Mouse (Mus musculus) right cerebral cortex, postnatal 25 days (tissue): Measurements from ENCODE around the gene Msmb.
"Not testable (repeated sequence)": the region's sequence is repeated elsewhere in the genome, so short reads cannot be mapped to it uniquely, and the experiment has no call there.

Experiments
- DNase-seq: peaks from one replicate; pipeline ENCODE4 v3.0.0; 2022

The Msmb gene

GRCm38 (mm10) chr14:32179393-32180195, 37.8 kb downstream of the Msmb start:
- DNase-seq = no peak

DNA sequence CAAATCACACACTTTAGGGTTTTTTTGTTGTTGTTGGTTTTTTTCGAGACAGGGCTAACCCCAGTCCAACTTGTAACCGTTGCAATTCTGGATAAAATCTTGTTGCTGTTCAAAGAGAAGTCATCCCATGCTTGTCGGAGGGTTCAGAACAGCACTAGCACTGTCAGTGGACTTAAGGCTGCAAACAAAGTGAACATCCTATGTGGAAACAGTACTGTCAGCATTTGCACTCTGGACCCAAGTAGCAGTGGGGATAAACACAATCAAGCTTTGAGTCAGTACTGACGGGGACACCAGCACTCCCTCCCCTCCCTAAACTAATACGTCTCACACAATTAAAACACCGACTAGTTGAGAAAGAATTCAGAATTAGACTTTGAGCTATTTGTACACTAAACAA, 39.0 kb downstream of the Msmb start:
- no peak for DNase-seq

DNA sequence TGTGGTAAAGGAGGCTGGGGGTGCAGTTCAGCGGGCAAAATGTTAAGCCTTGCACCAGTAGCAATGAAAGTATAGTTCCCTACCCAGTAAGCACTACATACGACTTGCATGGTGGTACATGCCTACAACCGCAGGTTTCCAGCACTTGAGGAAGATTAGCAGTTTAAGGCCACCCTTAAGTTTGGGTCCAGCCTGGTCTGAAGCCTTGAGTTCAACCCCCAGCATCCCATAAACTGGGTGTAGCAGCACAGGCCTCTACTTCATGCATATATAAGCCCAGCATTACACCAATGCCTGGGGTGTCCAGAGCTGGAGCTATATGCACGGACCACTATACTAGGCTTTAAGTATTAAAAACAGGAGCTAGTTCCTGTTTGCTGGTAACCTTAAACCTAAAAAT, 42.0 kb downstream of the Msmb start:
- DNase-seq = no peak

- no peak for DNase-seq
Measured at GRCm38 (mm10) chr14:32190627-32191391, 49.0 kb downstream of the Msmb start.

- no peak for DNase-seq
Measured at GRCm38 (mm10) chr14:32191926-32192325, 50.1 kb downstream of the Msmb start.

- DNase-seq = no peak
Measured at GRCm38 (mm10) chr14:32192437-32192836, 50.6 kb downstream of the Msmb start.

- DNase-seq = not testable (repeated sequence)
Measured at GRCm38 (mm10) chr14:32193557-32193956, 51.7 kb downstream of the Msmb start.

DNA sequence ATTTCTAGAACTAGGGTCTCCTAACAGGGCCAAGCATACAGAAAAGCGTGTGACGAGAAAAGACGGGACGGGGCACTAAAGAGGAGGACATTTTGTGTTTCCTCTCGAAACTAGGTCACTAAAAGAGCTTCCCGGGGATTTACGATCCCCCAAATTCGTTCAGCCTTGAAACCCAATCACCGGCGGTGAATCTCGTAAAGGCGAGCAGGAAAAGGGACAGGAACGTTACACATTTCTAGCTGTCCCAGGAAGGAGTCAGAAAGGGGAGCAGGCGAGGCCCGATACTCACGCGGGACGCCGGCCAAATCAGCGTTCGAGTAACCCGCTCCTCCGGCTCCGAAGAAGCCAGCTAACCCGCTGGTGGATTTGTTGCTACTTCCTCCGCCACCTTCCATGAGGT, 59.5 kb downstream of the Msmb start:
- no peak for DNase-seq

- DNase-seq = peak; percentile 92
Measured at GRCm38 (mm10) chr14:32201791-32202451, 60.1 kb downstream of the Msmb start, which contains the start of the genes Timm23 and Parg. Gene Timm23 (minus strand): TSS chr14:32201898. Gene Parg (plus strand): TSS chr14:32201949.
